ENCODE assay signal across 25 mouse cellular contexts in the genomic region with DNA sequence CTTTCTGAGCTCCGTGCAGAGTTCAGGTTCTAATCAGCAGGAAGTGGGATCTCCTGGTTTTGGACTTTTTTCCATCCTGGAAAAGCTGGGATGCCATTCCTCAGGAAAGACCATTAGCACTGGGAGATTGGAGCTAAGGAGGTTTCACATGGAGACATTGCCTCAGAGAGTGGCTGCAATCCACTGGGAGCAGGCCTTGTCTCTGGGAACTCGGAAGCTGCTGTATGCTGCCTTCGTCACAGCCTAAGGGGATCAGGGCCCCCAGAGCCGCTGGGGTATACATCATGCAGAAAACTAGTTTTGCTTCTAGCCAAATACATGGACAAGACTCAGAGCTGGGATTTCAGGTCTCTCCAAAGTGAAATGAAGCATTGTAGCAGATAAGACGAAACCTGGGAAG. TPM values are rescaled to one million over a fixed set of nuclear protein-coding genes. Genes with fewer than 3 reads are reported as not detected.
DNase-seq lines count a peak whose midpoint lies in the region; ATAC-seq and TF ChIP-seq lines count a peak whose summit lies in the region.
"Had no signal": no experiment of that assay in that cellular context is flagged by ENCODE, and none has a peak within 500 bp of the region (broad histone marks: within the 10 kb centered on the region; RNA-seq: fewer than 3 reads in every experiment).

No protein-coding gene starts in this region.

- intact Hi-C loops in heart, postnatal 25 days (cut with DNase I): no loop called here

- TF ChIP-seq EP300 in CH12.LX (IDR thresholded peaks at IDR 0.05; ENCODE audit: low read length): no peak

- H3K4me3 ChIP-seq in heart, embryonic 10.5 days: no peak overlapping the region
- no peak overlapping the region for H3K4me3 ChIP-seq in lung, embryonic 14.5 days (ENCODE audit: low read depth, low read length)
- no peak overlapping the region for H3K4me3 ChIP-seq in CH12.LX (replicated peaks in 1 of 3; ENCODE audit: low read depth in 2 of 3, low read length in 2 of 3, poor library complexity in 1 of 3)

- TF ChIP-seq CTCF in lung, embryonic 14.5 days (IDR thresholded peaks at IDR 0.05; ENCODE audit: low read depth): no peak
- no peak for TF ChIP-seq CTCF in CH12.LX (conservative IDR thresholded peaks at IDR 0.05 in 1 of 2, IDR thresholded peaks at IDR 0.05 in 1 of 2; ENCODE audit: low read depth in 2 of 2, low read length in 2 of 2)

- H3K4me1 ChIP-seq in heart, embryonic 10.5 days: peaks cover 7% of the 10 kb centered on the region; the same call in 1 of the 2 replicates
- no peaks in the 10 kb centered on the region for H3K4me1 ChIP-seq in lung, embryonic 14.5 days (ENCODE audit: insufficient read depth)
- H3K4me1 ChIP-seq in CH12.LX (ENCODE audit: control insufficient read depth in 1 of 2, insufficient read depth in 2 of 2): peaks cover 2 to 20% of the 10 kb centered on the region in 2 experiments; a peak in 3 of 4 replicates

- DNase-seq in heart, adult 11 months: peak; percentile 64
- no peak for DNase-seq in heart, postnatal 25 days (ENCODE audit: low spot score)
- peak; percentile 64 for DNase-seq in heart, embryonic 10.5 days (ENCODE audit: low spot score)
- DNase-seq in heart, adult 18-20 months: no peak
- DNase-seq in lung, embryonic 14.5 days: peak; percentile 11
- DNase-seq in lung, adult 18-20 months: no peak
- DNase-seq in CH12.LX (ENCODE audit: extremely low read depth): no peak
- no peak for DNase-seq in layer of hippocampus, adult 9-10 months (ENCODE audit: low spot score)
- DNase-seq: adrenal gland, adult 2 months; adrenal gland, adult 8-10 months; adrenal gland, postnatal 10 days; adrenal gland, postnatal 14 days; adrenal gland, postnatal 25 days; adrenal gland, postnatal 36 days; B cell, adult 2 months; cerebellum, adult 11 months; cerebellum, adult 11-12 months; cerebellum, adult 18-20 months had no signal

- no peak overlapping the region for H3K4me2 ChIP-seq in lung, embryonic 14.5 days
- peak overlapping the region; percentile 72; the same call in 1 of the 2 replicates for H3K4me2 ChIP-seq in CH12.LX (ENCODE audit: insufficient read depth, low read depth, poor library complexity, severe bottlenecking)

- in situ Hi-C loops in CH12.LX (cut with MboI; ENCODE audit: low pct_ligation_motif_present, low pct_unique_long_range_greater_than_20kb, low sequenced_read_pairs): no loop called here

- peaks cover 6% of the 10 kb centered on the region; the same call in 1 of the 2 replicates for H3K27me3 ChIP-seq in heart, embryonic 10.5 days (ENCODE audit: insufficient read depth, poor library complexity, severe bottlenecking)
- no peaks in the 10 kb centered on the region for H3K27me3 ChIP-seq in lung, embryonic 14.5 days (ENCODE audit: insufficient read depth, low read length)
- no peaks in the 10 kb centered on the region for H3K27me3 ChIP-seq in CH12.LX (replicated peaks)
- H3K27me3 ChIP-seq: Patski had no signal

- H3K9ac ChIP-seq in lung, embryonic 14.5 days: no peak overlapping the region
- H3K9ac ChIP-seq in CH12.LX (ENCODE audit: insufficient read depth, low read depth): no peak overlapping the region

- no peak for TF ChIP-seq RAD21 in CH12.LX (IDR thresholded peaks at IDR 0.05; ENCODE audit: low read depth, low read length)

- H3K36me3 ChIP-seq in heart, embryonic 10.5 days: no peaks in the 10 kb centered on the region
- H3K36me3 ChIP-seq in lung, embryonic 14.5 days (ENCODE audit: insufficient read depth): no peaks in the 10 kb centered on the region
- H3K36me3 ChIP-seq in CH12.LX (replicated peaks in 1 of 2; ENCODE audit: control insufficient read depth in 1 of 2, insufficient read depth in 1 of 2, low read length in 1 of 2): no peaks in the 10 kb centered on the region
- H3K36me3 ChIP-seq: G1E had no signal

- no peaks in the 10 kb centered on the region for H3K79me2 ChIP-seq in CH12.LX (replicated peaks; ENCODE audit: control insufficient read depth, extremely low read depth, insufficient read depth, poor library complexity, severe bottlenecking)

- dilution Hi-C loops in CH12.LX (cut with MboI; ENCODE audit: extremely low pct_ligation_motif_present, extremely low pct_unique_long_range_greater_than_20kb, low sequenced_read_pairs): no loop called here

- ATAC-seq in lung, embryonic 14.5 days (ENCODE audit: insufficient read depth): no peak
- ATAC-seq: activated CD4-positive, CD25-positive, alpha-beta regulatory T cell, adult 4 months; CD4-positive, CD25-positive, alpha-beta regulatory T cell, adult 4 months; Patski had no signal

- no peaks in the 10 kb centered on the region for H3K9me3 ChIP-seq in heart, embryonic 10.5 days
- H3K9me3 ChIP-seq in lung, embryonic 14.5 days (ENCODE audit: low read depth, low read length): no peaks in the 10 kb centered on the region
- H3K9me3 ChIP-seq in CH12.LX (replicated peaks; ENCODE audit: low read length): no peaks in the 10 kb centered on the region
- H3K9me3 ChIP-seq: G1E had no signal

- no peak overlapping the region for H3K27ac ChIP-seq in heart, embryonic 10.5 days
- H3K27ac ChIP-seq in lung, embryonic 14.5 days (ENCODE audit: low read depth): no peak overlapping the region
- H3K27ac ChIP-seq in CH12.LX (ENCODE audit: insufficient read depth, low read depth): no peak overlapping the region

- 65% methylated on average over 5 of the region's 5 CpGs for WGBS in heart, embryonic 10.5 days
- 64% methylated on average over 5 of the region's 5 CpGs for WGBS in lung, embryonic 14.5 days

- TF ChIP-seq POLR2A in CH12.LX (IDR thresholded peaks at IDR 0.05; ENCODE audit: low read depth, low read length): no peak

TF ChIP-seq in CH12.LX, 34 proteins besides CTCF, POLR2A, EP300 and RAD21:
- TF ChIP-seq USF1 (IDR thresholded peaks at IDR 0.05; ENCODE audit: low read depth, low read length): no peak
- TF ChIP-seq ZKSCAN1 (IDR thresholded peaks at IDR 0.05; ENCODE audit: borderline replicate concordance, low read depth, low read length): no peak
- TF ChIP-seq ZMIZ1 (IDR thresholded peaks at IDR 0.05; ENCODE audit: low read depth, low read length): no peak
- no peak for TF ChIP-seq ZC3H11A (IDR thresholded peaks at IDR 0.05; ENCODE audit: low read depth, low read length)
- no peak for TF ChIP-seq POLR2AphosphoS2 (IDR thresholded peaks at IDR 0.05; ENCODE audit: low read depth, low read length)
- TF ChIP-seq E2F4 (IDR thresholded peaks at IDR 0.05; ENCODE audit: insufficient replicate concordance, low read depth, low read length): no peak
- no peak for TF ChIP-seq IRF4 (IDR thresholded peaks at IDR 0.05; ENCODE audit: low read depth, low read length)
- TF ChIP-seq MAZ (IDR thresholded peaks at IDR 0.05; ENCODE audit: low read depth, low read length): no peak
- TF ChIP-seq ELF1 (IDR thresholded peaks at IDR 0.05; ENCODE audit: low read depth, low read length): no peak
- TF ChIP-seq CHD2 (IDR thresholded peaks at IDR 0.05; ENCODE audit: low read length): no peak
- no peak for TF ChIP-seq JUND (conservative IDR thresholded peaks at IDR 0.05; ENCODE audit: low read depth, low read length)
- TF ChIP-seq RCOR1 (conservative IDR thresholded peaks at IDR 0.05; ENCODE audit: low read depth, low read length): no peak
- TF ChIP-seq NELFE (IDR thresholded peaks at IDR 0.05; ENCODE audit: low read depth, low read length): no peak

RNA-seq across cellular contexts. Expression of gene Them7, which starts 37.5 kb away (rescaled TPM):
- 1 to 10 TPM; 1.8 to 2.0 TPM for total RNA-seq in heart, postnatal 25 days (2021)
- polyA plus RNA-seq in heart, embryonic 10.5 days (2016; fragmentation: Nextera tagmentation; extraction: Ambion mirVana): 1.0 and 2.7 TPM in 2 replicates
- 1 to 10 TPM; 2.0 to 3.3 TPM for total RNA-seq in heart, adult 18-20 months (2021)
- 0.16 and 0.18 TPM in 2 replicates for polyA plus RNA-seq in lung, embryonic 14.5 days (2014; fragmentation: Nextera tagmentation; extraction: Ambion mirVana)
- total RNA-seq in CH12.LX (2012; rRNA removed) (not detected in 2 replicates), CH12.LX (2014; rRNA removed) (not detected in 2 replicates)
- not detected in 2 replicates for polyA plus RNA-seq in CH12.LX (2012; ENCODE audit: insufficient read length, low read depth)
- total RNA-seq: ES-E14, G1E, MEL had no signal
- polyA plus RNA-seq: activated CD4-positive, CD25-positive, alpha-beta regulatory T cell, adult 4 months; C2C12; CD4-positive, CD25-positive, alpha-beta regulatory T cell, adult 4 months; G1E had no signal

Comparison
In these comparisons a context has a peak if more than half of its experiments do, and no peak if none do; other contexts are left out.
1. DNase-seq: peak in heart, adult 11 months (single experiment), heart, embryonic 10.5 days (single experiment) and lung, embryonic 14.5 days (single experiment); none in heart, postnatal 25 days (single experiment), heart, adult 18-20 months (0 of 2), lung, adult 18-20 months (0 of 2), CH12.LX (single experiment) and layer of hippocampus, adult 9-10 months (single experiment).